Mouse (Mus musculus) natural killer cell, adult 2 months (primary cell): ENCODE measurements around the gene Hoxc9.

Source experiments
- DNase-seq, 2 experiments: peaks; one replicate each; pipeline ENCODE4 v3.0.0; 2022; ENCODE audit warnings: low spot score in 2 of 2

The Hoxc9 gene

GRCm38 (mm10) chr15:102976171-102976570 is at the start of gene Hoxc9:
Hoxc9 (plus strand) TSS chr15:102976439.
- no peak for DNase-seq

DNA sequence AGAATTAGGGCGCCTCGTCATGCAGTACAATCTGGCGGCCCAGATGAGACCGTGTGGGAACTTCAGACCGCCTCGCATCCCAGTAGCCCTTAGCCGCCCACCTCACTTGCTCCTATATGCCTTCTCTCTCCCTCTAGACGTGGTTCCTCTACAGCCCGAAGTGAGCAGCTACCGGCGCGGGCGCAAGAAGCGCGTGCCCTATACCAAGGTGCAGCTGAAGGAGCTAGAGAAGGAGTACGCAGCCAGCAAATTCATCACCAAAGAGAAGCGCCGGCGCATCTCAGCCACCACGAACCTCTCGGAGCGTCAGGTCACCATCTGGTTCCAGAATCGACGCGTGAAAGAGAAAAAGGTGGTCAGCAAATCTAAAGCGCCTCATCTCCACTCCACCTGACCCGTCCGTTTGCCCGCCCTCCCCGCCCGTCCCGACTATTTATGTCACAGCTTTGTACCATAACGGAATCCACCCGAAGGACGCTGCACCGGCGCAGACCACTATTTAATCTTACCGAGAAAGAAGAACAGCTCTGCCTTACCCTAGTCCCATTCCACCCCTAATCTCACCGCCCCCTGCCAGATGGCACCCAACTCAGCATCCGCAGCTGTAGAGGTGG is 49.1 kb upstream of the Hoxc9 start:
- no peak for DNase-seq

DNA sequence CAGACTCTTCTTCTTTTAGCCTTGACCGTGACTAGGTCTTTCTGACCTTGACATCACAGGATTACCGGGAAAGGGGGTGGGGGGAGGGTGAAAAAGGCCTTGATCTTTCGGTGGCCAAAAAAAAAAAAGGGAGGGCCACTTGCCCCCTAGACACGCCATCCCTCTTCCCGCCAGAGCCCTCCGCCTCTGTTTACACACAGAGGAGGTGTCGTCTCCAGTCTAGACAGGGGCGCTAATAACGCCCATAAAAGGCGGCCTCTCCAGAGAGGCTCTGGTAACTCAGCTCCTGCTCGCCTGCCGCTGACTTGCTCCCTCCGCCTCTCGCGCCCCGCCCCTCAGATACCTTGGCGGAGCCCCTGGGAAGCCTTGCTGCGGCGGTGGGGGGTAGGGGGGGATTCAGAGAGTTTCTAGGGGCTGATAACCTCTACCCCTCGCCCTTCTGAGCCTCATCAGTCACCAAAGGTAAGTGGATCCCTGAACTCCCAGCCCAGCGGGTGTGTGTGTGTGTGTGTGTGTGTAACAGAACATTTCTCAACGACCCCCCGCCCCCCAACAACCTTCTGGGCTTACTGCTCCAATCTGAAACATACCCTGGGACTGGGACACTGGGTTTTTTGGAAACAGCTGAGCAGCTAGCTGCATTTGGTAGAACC is 44.4 kb upstream of the Hoxc9 start:
- no peak for DNase-seq

- DNase-seq, result no peak
Observed at GRCm38 (mm10) chr15:102934438-102934837, 41.8 kb upstream of the Hoxc9 start.

- DNase-seq, result no peak
Observed at GRCm38 (mm10) chr15:102934897-102935296, 41.3 kb upstream of the Hoxc9 start.

GRCm38 (mm10) chr15:102936279-102936972 is 39.8 kb upstream of the Hoxc9 start, which contains the start of gene Hoxc12:
Hoxc12 (plus strand) TSS chr15:102936757.
- DNase-seq, result no peak

DNA sequence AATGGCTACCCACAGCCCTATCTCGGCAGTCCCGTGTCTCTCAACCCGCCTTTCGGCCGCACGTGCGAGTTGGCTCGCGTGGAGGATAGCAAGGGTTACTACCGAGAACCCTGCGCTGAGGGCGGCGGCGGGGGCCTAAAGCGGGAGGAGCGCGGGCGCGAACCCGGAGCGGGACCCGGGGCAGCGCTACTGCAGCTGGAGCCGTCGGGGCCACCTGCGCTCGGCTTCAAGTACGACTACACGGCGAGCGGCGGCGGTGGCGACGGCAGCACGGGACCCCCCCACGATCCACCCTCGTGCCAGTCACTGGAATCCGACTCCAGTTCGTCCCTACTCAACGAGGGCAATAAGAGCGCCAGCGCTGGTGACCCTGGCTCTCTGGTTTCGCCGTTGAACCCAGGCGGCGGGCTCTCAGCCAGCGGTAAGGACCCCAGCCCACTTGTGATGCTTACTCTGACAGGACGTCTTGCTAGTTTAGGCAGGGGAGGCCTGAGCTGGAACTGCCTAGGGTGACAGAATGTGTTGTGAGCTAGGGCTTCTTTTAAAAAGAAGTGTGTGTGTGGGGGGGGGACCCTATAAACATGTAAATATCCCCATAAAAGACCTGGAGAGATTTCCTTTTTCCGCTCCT is 39.1 kb upstream of the Hoxc9 start:
- no peak for DNase-seq

- DNase-seq, result no peak
Observed at GRCm38 (mm10) chr15:102939256-102940155, 36.7 kb upstream of the Hoxc9 start.

DNA sequence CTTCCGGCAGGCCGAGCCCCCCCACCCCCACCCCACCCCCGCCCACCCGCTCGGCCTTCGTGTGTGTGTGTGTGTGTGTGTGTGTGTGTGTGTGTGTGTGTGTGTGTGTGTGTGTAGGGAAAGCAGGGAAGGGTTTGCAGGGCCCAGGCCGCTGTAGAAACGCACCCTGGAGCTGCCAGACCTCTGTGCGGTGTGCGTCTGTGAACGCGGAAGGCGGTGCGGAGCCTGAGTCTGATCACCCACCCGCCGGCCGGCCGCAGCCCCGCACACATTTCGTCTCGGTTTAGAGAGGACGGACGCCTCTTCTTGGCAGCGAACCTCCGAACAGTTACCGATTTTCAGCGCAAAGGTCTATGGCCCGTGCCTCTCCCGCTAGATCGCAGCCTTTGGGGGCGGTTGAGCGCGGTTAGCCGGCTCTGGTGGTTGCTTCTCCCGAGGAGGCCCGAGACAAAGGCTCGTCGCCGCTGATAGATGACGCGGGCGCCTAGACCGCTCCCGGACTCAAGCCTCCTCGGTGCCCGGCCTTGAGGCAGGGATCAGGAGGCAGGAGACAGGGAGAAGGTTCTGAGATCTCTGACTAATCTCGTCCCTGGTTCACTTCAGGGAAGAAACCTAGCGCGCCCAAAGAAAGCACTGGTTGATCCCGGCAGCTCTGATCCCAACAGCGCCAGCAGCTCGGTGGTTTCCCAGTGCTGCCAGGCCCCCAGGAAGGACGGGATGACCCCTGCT is 33.3 kb upstream of the Hoxc9 start:
- no peak for DNase-seq

DNA sequence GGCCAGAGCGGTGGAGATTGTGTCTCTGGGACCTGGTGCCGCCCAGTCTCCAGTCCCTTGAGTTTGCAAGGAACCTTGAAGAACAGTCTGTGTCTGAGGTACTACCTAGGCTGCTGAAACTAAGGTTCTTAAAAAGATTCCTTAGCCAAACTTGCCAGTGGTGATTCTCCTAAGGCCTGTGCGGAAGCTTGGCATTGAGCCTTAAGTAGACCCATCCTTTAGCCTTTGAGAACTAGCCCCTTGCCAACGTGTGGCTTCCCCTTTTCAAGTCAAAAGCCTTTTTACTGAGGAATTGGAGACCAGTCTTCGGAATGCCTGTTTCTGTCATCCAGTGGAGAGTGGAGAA is 32.8 kb upstream of the Hoxc9 start:
- DNase-seq, result no peak

DNA sequence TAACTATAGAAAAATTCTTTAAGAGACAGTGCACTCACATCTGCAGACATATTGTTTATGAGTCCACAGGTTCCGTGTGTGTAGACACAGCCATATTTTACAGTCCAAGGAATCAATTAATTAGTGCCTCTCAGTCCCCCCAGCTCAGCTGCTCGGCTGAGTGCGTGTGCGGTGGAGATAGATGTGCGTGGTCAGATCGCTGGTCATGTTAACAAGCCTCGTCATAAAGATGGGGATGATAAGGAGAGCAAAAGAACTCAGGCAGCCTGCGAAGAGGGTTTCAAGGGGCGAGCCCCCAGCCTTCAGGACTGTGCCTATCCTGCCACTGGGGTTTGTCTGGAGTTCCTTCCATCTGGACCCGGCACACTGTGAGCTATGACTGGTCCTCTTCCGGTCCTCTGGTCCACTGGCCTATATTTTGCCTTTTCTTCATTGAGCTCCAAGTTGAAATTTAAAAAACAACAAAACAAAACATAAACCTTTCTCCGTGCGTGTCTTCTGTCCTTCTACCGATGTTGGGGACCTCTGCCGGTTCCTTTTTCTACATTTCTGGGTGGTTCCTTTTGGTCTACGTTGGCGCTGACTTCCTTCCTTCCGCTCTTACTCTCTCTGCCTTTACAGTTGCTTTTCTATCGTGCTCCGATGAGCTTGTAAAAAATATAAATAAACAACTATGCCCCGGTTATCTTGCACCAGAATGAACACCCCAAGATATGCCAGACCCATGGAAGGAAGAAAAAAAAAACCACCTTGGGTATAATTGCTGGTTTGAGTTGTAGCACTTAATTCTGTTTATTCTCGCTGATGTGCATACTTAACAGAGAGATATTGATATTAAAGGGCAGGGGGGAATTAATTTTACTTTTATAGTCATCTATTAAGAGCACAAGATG is 30.8 kb upstream of the Hoxc9 start:
- no peak for DNase-seq

GRCm38 (mm10) chr15:102947276-102947675 is 29.0 kb upstream of the Hoxc9 start:
- no peak for DNase-seq

DNA sequence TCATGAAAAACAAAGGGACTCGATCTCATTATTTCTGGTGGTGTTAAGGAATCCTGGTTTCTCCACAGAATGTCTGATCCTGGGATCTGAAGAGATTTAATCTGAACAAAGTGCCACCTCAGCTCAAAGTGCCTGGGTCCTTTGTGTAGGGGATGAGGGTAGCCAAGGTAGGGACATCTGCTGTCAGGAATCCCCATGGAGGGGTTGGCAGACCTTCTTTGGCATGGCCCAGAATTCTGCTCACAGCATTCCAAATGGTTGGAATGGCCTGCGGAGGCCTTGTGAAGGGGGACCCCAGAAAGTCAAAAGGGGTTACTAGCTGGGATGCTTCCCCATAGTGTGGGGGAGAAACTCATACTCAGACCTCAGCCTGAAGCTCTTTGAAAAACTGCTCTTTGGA is 27.4 kb upstream of the Hoxc9 start:
- no peak for DNase-seq

- DNase-seq, result no peak
Observed at GRCm38 (mm10) chr15:102949696-102950095, 26.5 kb upstream of the Hoxc9 start.

GRCm38 (mm10) chr15:102950877-102951276 is 25.4 kb upstream of the Hoxc9 start:
- DNase-seq, result no peak

- no peak for DNase-seq
Observed at GRCm38 (mm10) chr15:102953561-102953960, 22.7 kb upstream of the Hoxc9 start.

- DNase-seq, result no peak
Observed at GRCm38 (mm10) chr15:102954192-102955006, 21.8 kb upstream of the Hoxc9 start, which contains the start of gene Hoxc11. Hoxc11 (plus strand) TSS chr15:102954427.

DNA sequence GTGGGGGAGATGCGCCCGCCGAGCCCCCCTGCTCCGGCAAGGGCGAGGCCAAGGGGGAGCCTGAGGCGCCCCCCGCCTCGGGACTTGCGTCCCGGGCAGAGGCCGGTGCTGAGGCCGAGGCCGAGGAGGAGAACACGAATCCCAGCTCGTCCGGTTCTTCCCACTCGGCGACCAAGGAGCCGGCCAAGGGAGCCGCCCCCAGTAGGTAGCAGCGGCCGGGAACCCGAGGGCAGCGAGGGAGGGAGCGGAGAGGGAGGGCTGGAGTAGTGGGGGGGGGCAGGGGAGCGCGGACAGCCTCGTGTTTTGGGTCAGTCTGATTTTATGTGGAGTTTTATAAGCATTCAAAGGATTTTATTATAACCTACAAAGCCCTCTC is 21.2 kb upstream of the Hoxc9 start:
- no peak for DNase-seq
